Mouse (Mus musculus) hindbrain, embryonic 13.5 days (tissue): Measurements from ENCODE around the gene Rpgrip1. TPM values are rescaled to one million over a fixed set of nuclear protein-coding genes. Genes with fewer than 3 reads are reported as not detected.

Experiments used
- ATAC-seq: fragments of 200-750 bp; cut with Nextera tagmentation; 2 replicates; pipeline ENCODE4 v1.8.0; 2017; ENCODE audit warnings: moderate TSS enrichment; ENCODE audit not compliant: low FRiP score
- H3K27ac ChIP-seq: fragments of 300-500 bp; sonication (generic); 2 replicates; pipeline ENCODE4 v1.5.1; 2015; ENCODE audit warnings: inconsistent platforms, mild to moderate bottlenecking, moderate library complexity
- H3K27me3 ChIP-seq: fragments of 300-500 bp; sonication (generic); 2 replicates; pipeline ENCODE4 v1.6.1; 2015; ENCODE audit warnings: mild to moderate bottlenecking, inconsistent platforms
- H3K36me3 ChIP-seq: fragments of 300-500 bp; sonication (generic); 2 replicates; pipeline ENCODE4 v1.6.1; 2015; ENCODE audit warnings: mild to moderate bottlenecking, inconsistent platforms
- H3K4me1 ChIP-seq: fragments of 300-500 bp; sonication (generic); replicated peaks from 2 replicates; pipeline ENCODE4 v1.6.1; 2015; ENCODE audit warnings: inconsistent platforms
- H3K4me2 ChIP-seq: fragments of 300-500 bp; sonication (generic); 2 replicates; pipeline ENCODE4 v1.6.1; 2015; ENCODE audit warnings: inconsistent platforms, mild to moderate bottlenecking, moderate library complexity
- H3K4me3 ChIP-seq: fragments of 300-500 bp; sonication (generic); 2 replicates; pipeline ENCODE4 v1.5.1; 2015; ENCODE audit warnings: mild to moderate bottlenecking, inconsistent platforms
- H3K9ac ChIP-seq: fragments of 300-500 bp; sonication (generic); 2 replicates; pipeline ENCODE4 v1.6.1; 2015; ENCODE audit warnings: mild to moderate bottlenecking, inconsistent platforms
- H3K9me3 ChIP-seq: fragments of 300-500 bp; sonication (generic); 2 replicates; pipeline ENCODE4 v1.6.1; 2016; ENCODE audit warnings: inconsistent platforms
- WGBS: fragments of 180-500 bp; shearing (Covaris S2); methylation state at CpG from one replicate; pipeline ENCODE4 v1.1.7; 2015; 5-methylcytosine and 5-hydroxymethylcytosine counted together
- polyA plus RNA-seq: library from polyadenylated mRNA; unstranded; fragments of >200 nt; fragmentation: Nextera tagmentation; extraction: Ambion mirVana; gene quantifications from 2 replicates; pipeline ENCODE4 v1.2.1, GENCODE M21; 2015

The Rpgrip1 gene
- polyA plus RNA-seq, 1 experiment from 2014 or later: 51.5 TPM

- no peak for ATAC-seq
- Histone ChIP-seq H3K4me2 (no peak overlapping the region), H3K27me3 (no peaks in the 10 kb centered on the region), H3K36me3 (peaks cover 8% of the 10 kb centered on the region; the same call in 1 of the 2 replicates), H3K4me3 (no peak overlapping the region), H3K9ac (no peak overlapping the region), H3K9me3 (no peaks in the 10 kb centered on the region), H3K4me1 (no peaks in the 10 kb centered on the region), H3K27ac (no peak overlapping the region)
- 100% methylated on average over 1 of the region's 1 CpGs for WGBS
Observed at GRCm38 (mm10) chr14:52188788-52189187, 78.3 kb downstream of the Rpgrip1 start.

GRCm38 (mm10) chr14:52189519-52189918 lies 79.0 kb downstream of the Rpgrip1 start:
- no peaks in the 10 kb centered on the region for H3K4me1 ChIP-seq
- H3K27me3 ChIP-seq: no peaks in the 10 kb centered on the region
- WGBS: 80% methylated on average over 2 of the region's 2 CpGs
- H3K4me2 ChIP-seq: no peak overlapping the region
- H3K9ac ChIP-seq: no peak overlapping the region
- no peaks in the 10 kb centered on the region for H3K9me3 ChIP-seq
- H3K27ac ChIP-seq: no peak overlapping the region
- ATAC-seq: no peak
- no peak overlapping the region for H3K4me3 ChIP-seq
- H3K36me3 ChIP-seq: peaks cover 8% of the 10 kb centered on the region; the same call in 1 of the 2 replicates

- no peak overlapping the region for H3K4me3 ChIP-seq
- H3K9me3 ChIP-seq: no peaks in the 10 kb centered on the region
- no peak overlapping the region for H3K4me2 ChIP-seq
- no peak overlapping the region for H3K27ac ChIP-seq
- no peak overlapping the region for H3K9ac ChIP-seq
- no peaks in the 10 kb centered on the region for H3K27me3 ChIP-seq
- peaks cover 9% of the 10 kb centered on the region for H3K4me1 ChIP-seq
- peaks cover 8% of the 10 kb centered on the region; the same call in 1 of the 2 replicates for H3K36me3 ChIP-seq
- no peak for ATAC-seq
Observed at GRCm38 (mm10) chr14:52190740-52191359, 80.3 kb downstream of the Rpgrip1 start.

GRCm38 (mm10) chr14:52195691-52196090 lies 85.2 kb downstream of the Rpgrip1 start:
- H3K27ac ChIP-seq: no peak overlapping the region
- WGBS: 11% methylated on average over 3 of the region's 3 CpGs
- H3K27me3 ChIP-seq: no peaks in the 10 kb centered on the region
- H3K4me2 ChIP-seq: peak overlapping the region; percentile 82
- H3K36me3 ChIP-seq: peaks cover 22% of the 10 kb centered on the region
- H3K4me3 ChIP-seq: peak overlapping the region; percentile 98
- ATAC-seq: no peak
- H3K9ac ChIP-seq: peak overlapping the region; percentile 95; the same call in 1 of the 2 replicates
- peaks cover 17% of the 10 kb centered on the region for H3K4me1 ChIP-seq
- H3K9me3 ChIP-seq: no peaks in the 10 kb centered on the region

GRCm38 (mm10) chr14:52196230-52197155 lies 86.0 kb downstream of the Rpgrip1 start:
- ATAC-seq: peak; percentile 21; the same call in 1 of the 2 replicates
- Histone ChIP-seq H3K9me3 (no peaks in the 10 kb centered on the region), H3K27ac (peak overlapping the region; percentile 96), H3K36me3 (peaks cover 27% of the 10 kb centered on the region), H3K4me1 (peaks cover 17% of the 10 kb centered on the region), H3K9ac (peak overlapping the region; percentile 95), H3K27me3 (no peaks in the 10 kb centered on the region), H3K4me2 (peak overlapping the region; percentile 82), H3K4me3 (peak overlapping the region; percentile 98)
- under 1% methylated on average over 59 of the region's 59 CpGs for WGBS

- Histone ChIP-seq H3K27me3 (no peaks in the 10 kb centered on the region), H3K4me3 (peak within 1 kb of the TSS; percentile 98), H3K36me3 (peaks cover 29% of the 10 kb centered on the region), H3K4me1 (peaks cover 17% of the 10 kb centered on the region), H3K27ac (peak within 1 kb of the TSS; percentile 96), H3K4me2 (peak within 1 kb of the TSS; percentile 82), H3K9ac (peak within 1 kb of the TSS; percentile 95), H3K9me3 (no peaks in the 10 kb centered on the region)
- ATAC-seq: peak; percentile 98
- under 1% methylated on average over 56 of the region's 59 CpGs for WGBS
Observed at GRCm38 (mm10) chr14:52197156-52197878, 86.8 kb downstream of the Rpgrip1 start, which contains the start of gene Supt16. Gene Supt16 (minus strand): TSS chr14:52197416.

GRCm38 (mm10) chr14:52198141-52198540 lies 87.6 kb downstream of the Rpgrip1 start:
- WGBS: 32% methylated on average over 3 of the region's 3 CpGs
- peaks cover 17% of the 10 kb centered on the region for H3K4me1 ChIP-seq
- peak overlapping the region; percentile 98 for H3K4me3 ChIP-seq
- H3K9ac ChIP-seq: no peak overlapping the region; the same call in 1 of the 2 replicates
- no peak overlapping the region for H3K27ac ChIP-seq
- ATAC-seq: no peak
- no peaks in the 10 kb centered on the region for H3K27me3 ChIP-seq
- peaks cover 32% of the 10 kb centered on the region for H3K36me3 ChIP-seq
- peak overlapping the region; percentile 82; the same call in 1 of the 2 replicates for H3K4me2 ChIP-seq
- no peaks in the 10 kb centered on the region for H3K9me3 ChIP-seq

GRCm38 (mm10) chr14:52199412-52199811 lies 88.9 kb downstream of the Rpgrip1 start:
- peaks cover 17% of the 10 kb centered on the region for H3K4me1 ChIP-seq
- H3K36me3 ChIP-seq: peaks cover 42% of the 10 kb centered on the region
- H3K4me3 ChIP-seq: no peak overlapping the region
- WGBS: 96% methylated on average over 4 of the region's 4 CpGs
- no peak overlapping the region for H3K27ac ChIP-seq
- no peak for ATAC-seq
- H3K27me3 ChIP-seq: no peaks in the 10 kb centered on the region
- no peaks in the 10 kb centered on the region for H3K9me3 ChIP-seq
- H3K9ac ChIP-seq: no peak overlapping the region
- H3K4me2 ChIP-seq: no peak overlapping the region

Other genes with a start within 250 kb of the Rpgrip1 start
- gene Mettl17, start 225.9 kb upstream of the Rpgrip1 start, polyA plus RNA-seq: 82.5 and 86.0 TPM in 2 replicates
- 1.7 and 1.8 TPM in 2 replicates for gene Slc39a2, start 217.8 kb upstream of the Rpgrip1 start, polyA plus RNA-seq
- gene Ndrg2, start 196.5 kb upstream of the Rpgrip1 start, polyA plus RNA-seq: 108 and 144 TPM in 2 replicates
- gene Tppp2, start 192.3 kb upstream of the Rpgrip1 start, polyA plus RNA-seq: not detected in 2 replicates
- gene Rnase13, start 187.9 kb upstream of the Rpgrip1 start, polyA plus RNA-seq: not detected in 2 replicates
- gene Arhgef40, start 126.0 kb upstream of the Rpgrip1 start, polyA plus RNA-seq: 76.8 and 83.1 TPM in 2 replicates
- 0.79 and 0.84 TPM in 2 replicates for gene Tmem253, start 95.0 kb upstream of the Rpgrip1 start, polyA plus RNA-seq
- 30.5 and 33.1 TPM in 2 replicates for gene Zfp219, start 90.0 kb upstream of the Rpgrip1 start, polyA plus RNA-seq
- gene Olfr221, start 68.2 kb upstream of the Rpgrip1 start, polyA plus RNA-seq: not detected in 2 replicates
- gene Hnrnpc, start 6.7 kb upstream of the Rpgrip1 start, polyA plus RNA-seq: 623 and 652 TPM in 2 replicates
- gene Supt16, start 86.7 kb downstream of the Rpgrip1 start, polyA plus RNA-seq: 55.0 and 57.1 TPM in 2 replicates
- 42.4 and 43.8 TPM in 2 replicates for gene Chd8, start 147.1 kb downstream of the Rpgrip1 start, polyA plus RNA-seq
- gene Tox4, start 168.4 kb downstream of the Rpgrip1 start, polyA plus RNA-seq: 55.5 and 59.6 TPM in 2 replicates
- gene Rab2b, start 168.8 kb downstream of the Rpgrip1 start, polyA plus RNA-seq: 57.4 and 61.8 TPM in 2 replicates
- 48.1 and 51.5 TPM in 2 replicates for gene Mettl3, start 194.4 kb downstream of the Rpgrip1 start, polyA plus RNA-seq
- 46.2 and 49.5 TPM in 2 replicates for gene Sall2, start 218.1 kb downstream of the Rpgrip1 start, polyA plus RNA-seq
- gene Olfr1513, start 245.7 kb downstream of the Rpgrip1 start, polyA plus RNA-seq: not detected in 2 replicates